Mouse (Mus musculus): ENCODE measurements around the gene Rps6.
"Not testable (repeated sequence)": the region's sequence is repeated elsewhere in the genome, so short reads cannot be mapped to it uniquely, and the experiment has no call there.

Gene Rps6

GRCm38 (mm10) chr4:86852018-86852417, 5.2 kb downstream of the Rps6 start:
- no peak for DNase-seq (ENCODE audit: low spot score in 2 of 2)

- no peak for DNase-seq (ENCODE audit: low spot score in 2 of 2)
Observed at GRCm38 (mm10) chr4:86851331-86851730, 5.9 kb downstream of the Rps6 start.

DNA sequence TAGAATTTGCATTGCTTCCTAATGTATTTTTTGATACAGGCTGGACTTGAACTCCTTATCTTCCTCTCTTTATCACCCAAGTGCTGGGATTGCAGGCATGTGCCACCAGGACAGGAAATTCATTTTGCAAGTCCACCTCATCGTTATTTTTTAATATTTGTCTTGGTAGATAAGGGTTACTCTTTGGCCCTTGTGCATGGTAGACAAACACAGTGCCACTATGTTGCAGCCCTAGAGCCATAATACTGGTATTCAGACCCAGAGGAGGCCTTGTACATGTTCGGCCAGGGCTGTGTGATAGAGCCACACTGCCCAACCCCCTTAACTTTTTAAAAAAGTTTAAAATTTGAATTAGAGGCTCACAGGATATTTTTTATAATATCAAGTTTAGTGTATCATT, 10.0 kb downstream of the Rps6 start:
- no peak for DNase-seq (ENCODE audit: low spot score in 2 of 2)

DNA sequence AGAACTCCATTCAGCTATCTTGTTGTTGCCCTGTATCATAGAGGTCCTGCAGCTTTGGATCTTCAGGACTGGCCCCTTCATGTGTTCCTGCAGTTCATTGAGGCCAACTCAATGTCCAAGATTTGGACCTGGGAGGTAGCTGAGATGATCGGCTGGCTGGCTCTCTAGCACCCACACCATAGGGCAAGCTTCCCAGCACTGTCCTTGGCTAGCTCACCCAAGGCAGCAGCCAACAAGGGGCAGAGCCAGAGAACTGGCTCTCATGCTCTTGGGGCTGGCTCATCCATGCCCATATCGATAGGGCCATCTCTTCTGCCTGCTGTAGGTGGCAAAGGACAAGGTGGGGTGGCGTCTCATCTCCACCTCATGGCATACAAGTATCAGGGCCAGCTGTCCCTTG, 11.8 kb downstream of the Rps6 start:
- DNase-seq (ENCODE audit: low spot score in 2 of 2) = no peak

DNA sequence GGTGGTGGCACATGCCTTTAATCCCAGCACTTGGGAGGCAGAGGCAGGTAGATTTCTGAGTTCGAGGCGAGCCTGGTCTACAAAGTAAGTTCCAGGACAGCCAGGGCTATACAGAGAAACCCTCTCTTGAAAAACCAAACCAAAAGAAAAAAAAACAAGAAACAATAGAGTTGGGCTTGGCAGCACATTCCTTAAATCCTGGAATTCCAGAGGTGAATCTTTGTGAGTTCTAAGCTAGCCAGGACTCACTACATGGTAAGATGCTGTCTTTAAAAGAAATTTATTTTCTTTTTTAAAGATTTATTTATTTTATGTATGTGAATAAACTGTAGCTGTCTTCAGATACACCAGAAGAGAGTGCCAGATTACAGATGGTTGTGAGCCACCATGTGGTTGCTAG, 16.1 kb downstream of the Rps6 start:
- not testable (repeated sequence) for DNase-seq (ENCODE audit: low spot score in 2 of 2)

DNA sequence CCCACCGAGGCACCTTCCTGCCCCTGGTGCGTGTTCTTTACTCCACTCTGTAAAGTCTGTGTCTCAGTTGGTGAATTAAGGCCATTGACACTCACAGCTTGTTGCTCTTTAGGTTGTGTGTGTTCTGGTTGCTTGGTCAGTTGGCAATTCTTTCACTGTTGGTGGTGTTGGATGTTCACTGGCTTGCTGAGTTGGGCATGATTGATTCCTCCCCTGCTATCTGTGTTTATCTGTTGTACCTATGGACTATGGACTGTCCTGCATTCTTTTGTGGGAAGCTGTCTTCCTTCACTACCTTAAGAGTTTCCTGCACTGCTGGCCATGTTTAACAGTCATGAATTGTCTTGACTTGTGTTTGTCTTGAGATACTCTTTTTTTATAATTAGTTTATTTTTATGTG, 25.3 kb downstream of the Rps6 start:
- DNase-seq (ENCODE audit: low spot score in 2 of 2) = no peak

DNA sequence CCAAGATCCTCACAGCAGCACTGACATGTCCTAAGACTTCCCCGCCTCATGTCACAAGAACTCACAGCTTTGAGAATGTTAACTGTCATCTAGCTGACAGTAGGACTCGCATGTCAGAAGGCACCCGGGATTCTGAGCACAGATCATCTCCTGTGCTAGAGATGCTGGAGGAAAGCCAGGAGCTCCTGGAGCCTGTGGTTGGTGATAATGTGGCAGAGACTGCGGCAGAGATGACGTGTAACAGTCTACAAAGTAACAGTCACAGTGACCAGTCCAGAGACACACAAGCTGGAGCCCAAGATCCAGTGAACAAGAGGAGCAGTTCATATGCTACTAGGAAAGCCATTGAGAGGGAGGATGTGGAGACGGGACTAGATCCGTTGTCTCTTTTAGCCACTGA, 32.1 kb downstream of the Rps6 start:
- DNase-seq (ENCODE audit: low spot score in 2 of 2) = no peak

DNA sequence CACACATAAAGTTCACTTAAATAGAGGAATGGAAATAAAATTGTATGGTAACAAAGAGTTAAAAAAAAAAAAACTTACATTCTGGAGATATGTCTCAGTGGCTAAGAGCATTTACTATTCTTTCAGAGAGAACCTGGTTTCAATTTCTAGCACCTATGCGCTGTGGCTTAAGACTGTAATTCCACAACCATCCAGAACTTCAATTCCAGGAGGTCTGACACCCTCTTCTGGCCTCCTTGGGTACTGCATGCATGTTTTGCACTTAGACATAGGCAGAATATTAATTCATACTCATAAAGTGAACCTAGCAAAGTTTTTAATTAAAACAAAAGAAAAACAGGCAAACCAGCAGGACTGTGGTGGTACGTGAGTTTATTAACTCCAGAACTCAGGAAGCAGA, 34.0 kb downstream of the Rps6 start:
- DNase-seq (ENCODE audit: low spot score in 2 of 2) = peak in 1 of 2 experiments; percentile 20

- no peak for DNase-seq (ENCODE audit: low spot score in 2 of 2)
Observed at GRCm38 (mm10) chr4:86814850-86815249, 42.4 kb downstream of the Rps6 start.

DNA sequence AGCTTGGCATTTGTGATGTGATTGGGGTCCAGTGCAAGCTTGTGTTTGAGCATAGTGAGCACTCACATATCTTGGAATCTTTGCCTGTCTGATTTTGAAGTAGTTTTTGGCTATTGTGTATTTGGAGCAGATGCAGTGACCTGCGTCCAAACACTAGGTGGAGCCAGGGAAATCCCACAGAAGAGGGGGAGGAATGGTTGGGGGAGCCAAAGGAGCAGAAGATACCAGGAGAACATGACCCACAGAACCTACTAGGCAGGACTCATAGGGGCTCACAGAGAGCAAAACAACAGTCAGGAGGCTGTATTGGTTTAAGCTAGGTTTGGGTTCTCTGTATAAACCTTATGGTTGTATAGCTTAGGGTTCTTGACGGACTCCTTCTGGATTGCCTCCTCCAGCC, 46.6 kb downstream of the Rps6 start:
- DNase-seq (ENCODE audit: low spot score in 2 of 2) = no peak
